Mouse (Mus musculus): ENCODE measurements around the gene Ddc. TPM values are rescaled to one million over a fixed set of nuclear protein-coding genes. Genes with fewer than 3 reads are reported as not detected.

The Ddc gene
- total RNA-seq, 1 experiment from 2014 or later = not detected

DNA sequence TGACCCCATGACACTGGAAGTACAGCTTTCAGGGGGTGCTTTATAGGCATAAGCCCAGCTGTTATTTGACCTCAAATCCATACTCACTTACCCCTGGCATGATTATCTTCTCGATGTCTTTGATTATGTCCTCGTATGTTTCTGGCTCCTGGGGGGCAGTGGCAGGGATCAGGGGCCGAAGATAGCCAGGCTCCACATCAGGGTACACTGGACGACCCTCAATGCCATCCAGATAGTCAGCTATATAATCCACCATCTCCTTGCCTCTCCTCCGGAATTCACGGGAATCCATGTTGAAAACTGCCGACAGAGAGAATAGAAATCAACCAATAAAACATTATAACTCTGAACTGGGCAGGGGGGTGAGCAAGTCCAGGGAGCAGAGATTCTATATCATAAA lies 17.6 kb downstream of the Ddc start:
- ATAC-seq (replicated peaks; ENCODE audit: insufficient number of reproducible peaks, low FRiP score, low TSS enrichment, poor library complexity, severe bottlenecking) = no peak

DNA sequence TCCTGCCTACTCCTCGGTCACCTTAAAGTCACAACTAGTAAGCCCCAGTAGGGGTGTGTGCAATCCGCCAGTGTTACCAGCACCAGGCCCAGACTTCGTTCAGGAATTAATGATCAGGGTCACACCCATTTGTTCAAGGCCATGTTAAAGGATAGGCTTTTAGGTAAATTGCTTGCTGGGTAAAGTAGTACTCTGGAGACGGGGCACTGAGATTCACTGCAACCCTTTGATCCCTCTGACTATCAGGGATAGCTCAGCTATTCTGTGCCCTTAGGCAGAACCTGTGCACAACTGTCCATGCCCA lies 18.3 kb downstream of the Ddc start:
- no peak for ATAC-seq (replicated peaks; ENCODE audit: insufficient number of reproducible peaks, low FRiP score, low TSS enrichment, poor library complexity, severe bottlenecking)

DNA sequence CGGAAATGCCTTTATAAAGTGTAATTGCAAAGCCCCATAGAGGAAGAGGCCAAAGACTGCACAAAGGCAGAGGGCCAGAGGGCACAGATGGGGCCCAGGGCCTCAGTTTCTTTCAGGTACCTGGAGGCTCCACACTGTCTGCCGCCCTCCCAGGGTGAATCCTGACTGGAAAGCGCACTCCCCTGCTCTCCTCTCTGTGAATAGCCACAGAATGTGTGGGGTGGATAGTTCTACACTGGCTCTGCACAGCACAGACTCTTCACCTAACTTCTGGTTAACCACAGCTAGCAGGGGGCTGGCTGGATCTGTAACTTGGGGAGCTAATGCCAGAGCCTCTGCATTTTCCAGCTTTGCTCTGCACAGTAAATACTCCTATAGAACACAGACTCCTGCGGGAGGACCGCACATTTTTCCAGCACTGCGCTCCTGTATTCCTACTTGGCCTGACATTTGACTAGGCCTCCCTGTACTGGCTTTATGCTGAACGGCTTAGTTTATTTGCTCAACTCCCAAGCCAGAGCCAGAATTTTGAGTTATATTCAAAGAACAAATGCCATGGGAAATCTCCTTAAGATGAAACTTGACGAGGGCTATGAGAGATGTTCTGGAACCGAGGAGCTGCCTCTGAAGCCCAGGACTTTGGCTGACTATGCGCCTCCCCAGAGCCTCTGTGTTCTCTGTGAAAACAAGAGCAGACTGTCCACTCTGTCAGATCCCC lies 18.8 kb downstream of the Ddc start:
- no peak for ATAC-seq (replicated peaks; ENCODE audit: insufficient number of reproducible peaks, low FRiP score, low TSS enrichment, poor library complexity, severe bottlenecking)

DNA sequence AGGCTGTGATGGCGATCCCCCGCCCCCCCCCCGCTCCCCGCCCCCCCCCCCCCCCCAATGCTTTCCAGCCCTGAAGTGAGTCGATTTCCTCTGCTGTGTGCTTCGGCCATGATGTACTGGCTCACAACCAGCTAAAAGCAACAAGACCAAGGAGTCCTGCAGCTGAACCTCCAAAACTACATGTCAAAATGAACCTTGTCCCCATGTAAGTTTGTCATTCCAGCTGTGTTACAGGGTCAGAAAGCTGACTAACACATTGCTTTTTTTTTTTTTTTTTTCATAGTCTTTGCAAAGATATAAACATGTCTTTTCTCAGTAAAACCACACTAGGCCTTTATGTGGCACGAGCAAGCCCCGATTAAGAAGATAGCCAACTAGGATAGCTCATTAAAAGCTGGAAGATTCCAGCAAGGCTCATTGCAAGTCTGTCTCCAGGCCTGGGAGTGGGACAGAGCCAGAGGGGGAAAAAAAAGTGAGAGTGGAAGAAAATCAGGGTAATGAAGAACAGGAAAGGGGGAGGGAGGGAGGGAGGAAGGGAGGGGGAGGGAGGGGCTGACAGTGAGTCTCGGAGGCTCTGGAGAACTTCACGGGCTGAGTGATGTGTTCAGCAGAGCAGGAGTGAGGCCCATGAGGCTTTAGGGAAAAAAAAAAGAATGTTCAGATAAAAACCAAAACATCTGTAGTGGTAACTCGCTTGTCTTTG lies 19.5 kb downstream of the Ddc start:
- ATAC-seq (replicated peaks; ENCODE audit: insufficient number of reproducible peaks, low FRiP score, low TSS enrichment, poor library complexity, severe bottlenecking) = no peak

GRCm38 (mm10) chr11:11877891-11878277 lies 20.1 kb downstream of the Ddc start:
- no peak for ATAC-seq (replicated peaks; ENCODE audit: insufficient number of reproducible peaks, low FRiP score, low TSS enrichment, poor library complexity, severe bottlenecking)

DNA sequence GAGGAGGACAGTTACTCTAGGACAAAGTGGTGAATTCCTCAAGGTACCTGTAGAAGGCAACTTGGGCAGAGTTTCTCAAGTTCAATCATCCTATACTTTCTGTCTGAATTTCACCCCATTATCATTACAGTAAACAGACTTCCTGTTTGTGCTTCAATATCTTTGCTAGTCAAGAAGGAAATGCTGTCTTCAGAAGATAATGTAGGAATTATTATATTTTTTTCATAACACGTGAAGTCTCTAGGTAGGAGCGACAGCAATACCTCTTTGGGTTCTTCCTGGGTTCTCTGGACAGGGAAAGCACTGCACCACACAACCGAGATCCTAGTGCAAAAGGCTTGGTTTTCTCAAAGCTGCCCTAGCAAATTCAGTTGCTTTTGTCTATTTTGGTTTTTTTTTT lies 21.6 kb downstream of the Ddc start:
- no peak for ATAC-seq (replicated peaks; ENCODE audit: insufficient number of reproducible peaks, low FRiP score, low TSS enrichment, poor library complexity, severe bottlenecking)

GRCm38 (mm10) chr11:11875230-11875629 lies 22.7 kb downstream of the Ddc start:
- ATAC-seq (replicated peaks; ENCODE audit: insufficient number of reproducible peaks, low FRiP score, low TSS enrichment, poor library complexity, severe bottlenecking) = no peak

DNA sequence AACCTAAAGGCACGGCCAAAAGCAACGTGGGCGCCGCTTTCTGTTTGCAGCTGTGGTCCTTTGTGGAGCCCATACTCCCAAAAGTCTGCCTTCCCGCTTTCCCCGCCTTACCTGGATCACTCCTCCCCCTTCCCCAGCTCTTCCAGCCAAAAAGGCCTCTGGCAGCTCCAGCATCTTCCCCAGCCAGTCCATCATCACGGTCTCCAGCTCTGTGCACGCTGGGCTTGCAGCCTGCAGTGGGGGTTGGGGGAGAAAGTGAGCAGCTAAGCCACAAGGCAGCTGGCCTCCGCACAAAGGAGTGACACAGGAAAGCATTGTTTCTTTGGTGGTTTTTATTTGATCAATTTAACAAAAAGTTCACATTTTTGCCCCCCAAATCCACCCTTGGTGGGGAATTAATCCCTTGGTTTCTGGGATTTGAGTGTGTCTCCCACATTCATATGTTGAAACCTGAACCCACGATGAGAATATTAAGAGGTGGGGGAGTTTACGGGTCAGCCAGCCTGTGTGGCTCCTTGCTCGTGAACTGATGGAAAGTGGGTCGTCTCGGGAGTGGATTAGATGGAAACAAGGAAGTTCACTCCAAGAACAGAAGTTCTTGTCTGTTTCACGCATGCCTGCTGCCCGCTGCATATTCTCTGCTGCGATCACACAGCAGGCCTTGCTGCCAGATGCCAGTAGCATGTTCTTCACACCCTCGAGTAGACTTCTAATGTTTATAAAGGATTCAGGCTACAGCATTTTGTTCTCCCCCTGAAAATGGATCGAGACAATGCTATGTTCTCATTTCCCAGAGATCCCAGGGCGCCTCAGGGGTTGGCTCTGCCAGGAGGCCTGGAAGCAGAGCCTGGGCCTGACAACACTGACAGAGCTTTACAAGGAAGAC lies 24.7 kb downstream of the Ddc start:
- ATAC-seq (replicated peaks; ENCODE audit: insufficient number of reproducible peaks, low FRiP score, low TSS enrichment, poor library complexity, severe bottlenecking) = no peak

DNA sequence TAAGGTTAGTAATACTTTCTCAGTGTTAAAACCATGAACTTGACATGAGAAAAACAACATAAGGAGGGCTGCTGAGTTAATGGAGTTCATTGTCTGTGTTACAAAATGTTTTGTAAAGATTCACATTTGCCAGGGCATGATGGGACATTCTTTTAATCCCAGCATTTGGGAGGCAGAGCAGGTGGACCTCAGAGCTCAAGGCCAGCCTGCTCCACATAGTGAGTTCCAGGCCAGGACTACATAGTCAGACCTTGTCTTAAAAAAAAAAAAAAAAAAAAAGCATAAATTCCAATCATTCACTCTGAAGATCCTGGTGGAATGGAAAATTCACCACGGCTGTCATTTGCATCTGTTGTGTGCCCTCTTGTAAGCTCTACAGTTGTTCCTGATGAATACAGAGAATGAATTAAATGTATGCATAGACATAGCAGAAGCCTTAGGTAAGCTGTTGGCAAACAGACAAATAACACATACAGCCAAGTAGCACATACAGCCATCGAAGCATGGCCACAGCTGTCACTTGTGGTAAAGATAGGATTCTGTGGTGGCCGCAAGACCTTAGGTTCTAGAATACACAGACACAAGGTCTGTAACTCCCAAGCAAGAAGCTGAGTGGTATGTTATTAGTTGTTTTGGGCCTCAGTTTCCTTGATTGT lies 25.7 kb downstream of the Ddc start:
- ATAC-seq (replicated peaks; ENCODE audit: insufficient number of reproducible peaks, low FRiP score, low TSS enrichment, poor library complexity, severe bottlenecking) = no peak

GRCm38 (mm10) chr11:11871197-11871813 lies 26.6 kb downstream of the Ddc start:
- no peak for ATAC-seq (replicated peaks; ENCODE audit: insufficient number of reproducible peaks, low FRiP score, low TSS enrichment, poor library complexity, severe bottlenecking)

DNA sequence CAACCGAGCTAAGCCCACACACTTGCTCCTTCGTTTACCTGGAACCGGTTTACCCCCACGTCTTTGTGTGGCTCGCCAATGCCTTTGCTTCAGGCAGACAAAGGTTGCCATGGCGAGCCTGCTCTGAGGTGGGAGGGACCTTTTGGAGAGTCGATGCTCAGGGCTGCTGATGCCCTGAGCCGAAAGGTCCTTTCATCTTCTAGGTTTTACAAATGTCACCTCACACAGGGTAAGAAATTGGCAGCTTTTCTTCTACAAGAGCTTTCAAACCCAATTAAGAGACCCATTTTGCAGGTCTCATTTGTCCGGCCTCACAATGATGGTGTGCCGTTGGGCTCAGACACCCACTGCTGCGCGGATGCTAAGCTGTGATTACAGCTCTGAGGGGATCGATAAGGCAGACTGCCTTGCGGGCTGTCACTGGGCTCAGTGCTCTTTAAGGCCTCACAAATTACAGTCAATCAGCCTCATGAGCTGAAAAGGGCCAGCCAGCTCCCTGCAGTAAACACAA lies 29.9 kb downstream of the Ddc start:
- ATAC-seq (replicated peaks; ENCODE audit: insufficient number of reproducible peaks, low FRiP score, low TSS enrichment, poor library complexity, severe bottlenecking) = no peak

GRCm38 (mm10) chr11:11866696-11867095 lies 31.2 kb downstream of the Ddc start:
- no peak for ATAC-seq (replicated peaks; ENCODE audit: insufficient number of reproducible peaks, low FRiP score, low TSS enrichment, poor library complexity, severe bottlenecking)

DNA sequence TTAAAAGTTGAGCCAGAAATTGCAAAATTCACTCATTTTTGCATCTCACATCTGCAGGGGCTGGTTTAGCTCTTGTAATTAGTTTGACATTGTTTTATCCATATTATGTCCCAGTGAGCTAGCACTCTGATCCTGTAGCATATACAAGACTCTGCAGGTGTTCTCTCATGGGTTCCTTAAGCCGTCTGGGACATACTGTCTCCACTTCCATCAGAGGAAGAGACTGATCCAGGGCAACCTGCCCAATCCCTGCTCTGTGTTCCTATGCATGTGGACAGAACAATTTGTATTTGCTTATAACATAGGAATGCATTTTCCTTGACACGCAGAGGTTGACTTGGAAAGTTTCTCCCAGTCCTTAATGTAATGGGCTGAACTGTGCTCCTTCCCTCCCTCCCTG lies 32.8 kb downstream of the Ddc start:
- no peak for ATAC-seq (replicated peaks; ENCODE audit: insufficient number of reproducible peaks, low FRiP score, low TSS enrichment, poor library complexity, severe bottlenecking)

- ATAC-seq (replicated peaks; ENCODE audit: insufficient number of reproducible peaks, low FRiP score, low TSS enrichment, poor library complexity, severe bottlenecking) = no peak
These were observed 33.4 kb downstream of the Ddc start for GRCm38 (mm10) chr11:11864446-11865101.

DNA sequence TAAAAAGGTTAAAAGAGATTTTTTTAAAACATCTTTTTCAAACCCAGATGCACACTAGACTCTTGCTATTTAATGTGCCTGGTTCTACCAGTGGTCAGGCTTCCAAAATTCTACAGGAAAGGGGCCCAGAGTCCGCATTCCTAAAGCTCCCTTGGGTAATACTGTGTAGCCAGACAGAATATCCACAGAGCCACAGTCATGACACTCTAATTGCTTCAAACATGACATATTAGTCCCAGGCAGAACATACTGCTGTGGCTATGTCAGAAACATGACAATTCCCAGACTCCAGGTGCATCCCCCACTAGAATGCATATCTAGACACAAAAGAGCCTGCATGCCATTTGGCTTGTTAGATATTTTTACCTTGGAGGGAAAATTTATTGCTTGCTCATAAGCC lies 35.4 kb downstream of the Ddc start:
- no peak for ATAC-seq (replicated peaks; ENCODE audit: insufficient number of reproducible peaks, low FRiP score, low TSS enrichment, poor library complexity, severe bottlenecking)

DNA sequence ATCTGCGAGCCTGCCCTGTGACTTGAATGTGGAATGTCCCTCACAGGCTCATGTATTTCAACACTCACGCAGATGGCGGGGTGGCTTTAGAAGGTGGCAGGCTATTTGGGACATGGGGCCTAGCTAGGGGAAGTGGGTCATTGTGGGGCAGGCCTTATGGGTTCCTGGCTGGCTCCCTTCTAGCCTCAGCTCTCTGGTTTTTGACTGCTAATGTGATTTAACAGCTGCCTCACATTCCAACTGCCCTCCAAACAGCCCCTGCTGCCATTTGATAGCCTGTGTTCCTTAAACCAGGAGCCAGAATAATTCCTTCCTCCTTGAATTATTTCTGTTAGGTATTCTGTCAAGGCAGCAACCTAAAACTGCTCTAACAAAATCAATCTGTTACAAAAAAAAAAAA lies 41.0 kb downstream of the Ddc start:
- no peak for ATAC-seq (replicated peaks; ENCODE audit: insufficient number of reproducible peaks, low FRiP score, low TSS enrichment, poor library complexity, severe bottlenecking)

DNA sequence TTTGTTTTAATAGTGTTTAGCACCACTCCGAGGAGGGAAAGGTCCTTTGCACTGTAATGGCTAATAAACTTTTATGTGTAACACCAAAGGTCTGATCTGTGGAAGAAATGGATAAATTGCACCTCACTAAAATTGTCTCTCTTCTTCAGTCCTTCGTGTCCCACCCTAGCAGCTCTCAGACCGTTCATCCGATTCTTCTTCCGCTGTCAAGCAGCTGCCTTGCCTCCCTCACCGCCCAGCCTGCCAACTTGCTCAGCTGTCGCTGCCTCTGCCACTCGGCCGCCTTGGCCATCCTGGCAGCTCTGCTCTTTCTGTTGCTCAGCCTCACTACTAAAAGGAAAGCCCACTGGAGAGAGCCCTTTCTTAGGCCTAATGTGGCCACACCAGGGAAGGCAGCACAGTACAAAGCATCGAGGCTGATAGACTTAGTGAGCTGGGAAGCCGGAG lies 42.2 kb downstream of the Ddc start:
- no peak for ATAC-seq (replicated peaks; ENCODE audit: insufficient number of reproducible peaks, low FRiP score, low TSS enrichment, poor library complexity, severe bottlenecking)

DNA sequence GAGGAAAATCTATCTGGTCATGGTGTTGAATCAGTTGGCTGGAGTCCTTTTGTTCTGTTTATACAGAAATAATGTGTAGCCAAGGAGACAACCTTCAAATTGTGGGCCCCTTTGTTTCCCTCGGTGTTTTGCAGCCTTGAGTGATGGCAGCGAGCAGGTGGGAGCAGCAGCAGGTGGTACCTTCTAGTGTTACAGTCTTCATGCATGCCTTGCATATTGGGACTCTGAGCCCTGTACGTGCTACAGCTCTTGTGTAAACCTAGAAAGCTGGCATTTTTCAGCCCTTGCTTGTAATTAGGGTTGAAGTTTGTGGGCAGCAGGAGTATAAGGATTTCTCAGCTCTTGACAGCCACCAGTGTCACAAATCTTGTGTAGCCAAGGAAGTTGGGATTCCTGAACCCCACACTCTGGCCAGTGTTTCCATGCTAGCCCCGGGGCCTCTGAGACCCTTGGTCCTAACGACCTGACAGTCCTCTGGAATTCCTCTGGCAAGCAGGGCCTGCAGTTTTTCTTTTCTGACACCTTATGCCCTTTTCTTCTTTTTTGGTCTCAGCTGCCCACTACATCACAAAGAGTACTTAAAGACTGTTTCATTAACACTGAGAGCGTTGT lies 42.8 kb downstream of the Ddc start:
- ATAC-seq (replicated peaks; ENCODE audit: insufficient number of reproducible peaks, low FRiP score, low TSS enrichment, poor library complexity, severe bottlenecking) = no peak

Measured in monocyte, adult 5-6 weeks (primary cell).